Mouse (Mus musculus): ENCODE results near the gene Cyp2c54. TPM values are rescaled to one million over a fixed set of nuclear protein-coding genes. Genes with fewer than 3 reads are reported as not detected.
"Not testable (repeated sequence)": the region's sequence is repeated elsewhere in the genome, so short reads cannot be mapped to it uniquely, and the experiment has no call there.

Cyp2c54 gene
- polyA plus RNA-seq (2015; fragmentation: Nextera tagmentation; extraction: Ambion mirVana), result not detected in 2 replicates

- Histone ChIP-seq H3K4me1 (replicated peaks; ENCODE audit: control insufficient read depth, insufficient read depth, low read length) (no peaks in the 10 kb centered on the region), H3K27me3 (replicated peaks; ENCODE audit: control insufficient read depth, insufficient read depth, low read length) (no peaks in the 10 kb centered on the region), H3K36me3 (ENCODE audit: control insufficient read depth, insufficient read depth) (no peaks in the 10 kb centered on the region), H3K4me2 (replicated peaks; ENCODE audit: low read depth) (no peak within 1 kb of the TSS), H3K27ac (ENCODE audit: low read depth, low read length) (no peak within 1 kb of the TSS), H3K9me3 (ENCODE audit: control insufficient read depth) (no peaks in the 10 kb centered on the region), H3K9ac (ENCODE audit: low read depth, low read length) (no peak within 1 kb of the TSS), H3K4me3 (ENCODE audit: low read depth, low read length) (no peak within 1 kb of the TSS)
- TF ChIP-seq CTCF (IDR thresholded peaks at IDR 0.05; ENCODE audit: low read depth), result no peak
- no peak for ATAC-seq
Observed at GRCm38 (mm10) chr19:40073701-40074100, at the start of gene Cyp2c54. Gene Cyp2c54 (minus strand): TSS chr19:40073827.

DNA sequence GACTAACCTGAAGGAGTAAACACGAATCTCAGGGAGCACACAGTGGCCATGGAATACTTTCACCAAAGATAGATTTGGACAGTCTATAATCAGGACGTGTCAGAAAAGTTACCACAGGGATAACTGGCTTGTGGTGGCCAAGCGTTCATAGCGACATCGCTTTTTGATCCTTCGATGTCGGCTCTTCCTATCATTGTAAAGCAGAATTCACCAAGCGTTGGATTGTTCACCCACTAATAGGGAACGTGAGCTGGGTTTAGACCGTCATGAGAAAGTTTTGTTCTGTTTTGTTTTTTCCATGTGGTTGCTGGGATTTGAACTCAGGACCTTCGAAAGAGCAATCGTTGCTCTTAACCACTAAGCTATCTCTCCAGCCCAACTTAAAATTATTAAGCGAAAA is 46.0 kb upstream of the Cyp2c54 start:
- H3K4me1 ChIP-seq (replicated peaks; ENCODE audit: control insufficient read depth, insufficient read depth, low read length); H3K9ac ChIP-seq (ENCODE audit: low read depth, low read length); H3K4me2 ChIP-seq (replicated peaks; ENCODE audit: low read depth); H3K27ac ChIP-seq (ENCODE audit: low read depth, low read length); ATAC-seq; H3K9me3 ChIP-seq (ENCODE audit: control insufficient read depth); H3K4me3 ChIP-seq (ENCODE audit: low read depth, low read length); H3K36me3 ChIP-seq (ENCODE audit: control insufficient read depth, insufficient read depth); H3K27me3 ChIP-seq (replicated peaks; ENCODE audit: control insufficient read depth, insufficient read depth, low read length): not testable (repeated sequence)
- 82% methylated on average over 13 of the region's 13 CpGs for WGBS

- H3K27me3 ChIP-seq (replicated peaks; ENCODE audit: control insufficient read depth, insufficient read depth, low read length), result no peaks in the 10 kb centered on the region
- H3K27ac ChIP-seq (ENCODE audit: low read depth, low read length), result no peak overlapping the region
- no peak overlapping the region for H3K4me3 ChIP-seq (ENCODE audit: low read depth, low read length)
- ATAC-seq, result no peak
- no peak for TF ChIP-seq CTCF (IDR thresholded peaks at IDR 0.05; ENCODE audit: low read depth)
- no peaks in the 10 kb centered on the region for H3K4me1 ChIP-seq (replicated peaks; ENCODE audit: control insufficient read depth, insufficient read depth, low read length)
- H3K36me3 ChIP-seq (ENCODE audit: control insufficient read depth, insufficient read depth), result no peaks in the 10 kb centered on the region
- no peak overlapping the region for H3K4me2 ChIP-seq (replicated peaks; ENCODE audit: low read depth)
- no peaks in the 10 kb centered on the region for H3K9me3 ChIP-seq (ENCODE audit: control insufficient read depth)
- WGBS, result 77% methylated on average over 3 of the region's 3 CpGs
- no peak overlapping the region for H3K9ac ChIP-seq (ENCODE audit: low read depth, low read length)
Observed at GRCm38 (mm10) chr19:40091111-40091510, 17.5 kb upstream of the Cyp2c54 start.

GRCm38 (mm10) chr19:40089421-40089820 is 15.8 kb upstream of the Cyp2c54 start, which contains the start of gene Cyp2c50:
Gene Cyp2c50 (plus strand): TSS chr19:40089688.
- H3K27ac ChIP-seq (ENCODE audit: low read depth, low read length); H3K9ac ChIP-seq (ENCODE audit: low read depth, low read length); H3K4me1 ChIP-seq (replicated peaks; ENCODE audit: control insufficient read depth, insufficient read depth, low read length); H3K27me3 ChIP-seq (replicated peaks; ENCODE audit: control insufficient read depth, insufficient read depth, low read length); H3K36me3 ChIP-seq (ENCODE audit: control insufficient read depth, insufficient read depth); ATAC-seq; H3K4me2 ChIP-seq (replicated peaks; ENCODE audit: low read depth); H3K9me3 ChIP-seq (ENCODE audit: control insufficient read depth); H3K4me3 ChIP-seq (ENCODE audit: low read depth, low read length): not testable (repeated sequence)
- 100% methylated on average over 1 of the region's 1 CpGs for WGBS

GRCm38 (mm10) chr19:40088381-40088780 is 14.8 kb upstream of the Cyp2c54 start:
- no peaks in the 10 kb centered on the region for H3K4me1 ChIP-seq (replicated peaks; ENCODE audit: control insufficient read depth, insufficient read depth, low read length)
- H3K9ac ChIP-seq (ENCODE audit: low read depth, low read length), result no peak overlapping the region
- H3K4me2 ChIP-seq (replicated peaks; ENCODE audit: low read depth), result no peak overlapping the region
- no peaks in the 10 kb centered on the region for H3K36me3 ChIP-seq (ENCODE audit: control insufficient read depth, insufficient read depth)
- H3K27me3 ChIP-seq (replicated peaks; ENCODE audit: control insufficient read depth, insufficient read depth, low read length), result no peaks in the 10 kb centered on the region
- no peak overlapping the region for H3K27ac ChIP-seq (ENCODE audit: low read depth, low read length)
- H3K4me3 ChIP-seq (ENCODE audit: low read depth, low read length), result no peak overlapping the region
- TF ChIP-seq CTCF (IDR thresholded peaks at IDR 0.05; ENCODE audit: low read depth), result no peak
- WGBS, result 72% methylated on average over 1 of the region's 1 CpGs
- no peak for ATAC-seq
- H3K9me3 ChIP-seq (ENCODE audit: control insufficient read depth), result no peaks in the 10 kb centered on the region

DNA sequence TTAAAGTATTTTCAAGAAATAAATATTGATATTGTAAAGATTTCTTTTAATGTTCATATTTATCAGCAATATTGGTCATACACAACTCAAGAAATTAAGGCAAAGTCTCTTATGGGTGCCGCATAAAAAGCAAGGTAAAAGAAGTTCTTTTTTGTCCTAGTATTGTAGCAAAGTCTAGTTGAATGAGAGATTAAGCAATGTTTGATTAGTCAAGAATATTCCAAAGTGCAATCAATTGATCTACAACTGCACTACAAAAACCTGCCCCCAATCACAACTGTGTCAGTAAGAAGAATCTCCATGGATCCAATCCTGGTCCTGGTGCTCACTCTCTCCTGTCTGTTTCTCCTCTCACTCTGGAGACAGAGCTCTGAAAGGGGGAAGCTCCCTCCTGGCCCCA is 81.5 kb downstream of the Cyp2c54 start, which contains the start of gene Cyp2c37:
Gene Cyp2c37, plus strand, starts transcription at position 285 of the 400 bp plus-strand sequence.
- WGBS, result 95% methylated on average over 1 of the region's 1 CpGs
- ATAC-seq, result not testable (repeated sequence)

GRCm38 (mm10) chr19:39989471-39989870 is 84.2 kb downstream of the Cyp2c54 start:
- Histone ChIP-seq H3K9me3 (ENCODE audit: control insufficient read depth) (no peaks in the 10 kb centered on the region), H3K4me1 (replicated peaks; ENCODE audit: control insufficient read depth, insufficient read depth, low read length) (no peaks in the 10 kb centered on the region), H3K9ac (ENCODE audit: low read depth, low read length) (no peak overlapping the region), H3K36me3 (ENCODE audit: control insufficient read depth, insufficient read depth) (no peaks in the 10 kb centered on the region), H3K27ac (ENCODE audit: low read depth, low read length) (no peak overlapping the region), H3K4me3 (ENCODE audit: low read depth, low read length) (no peak overlapping the region), H3K4me2 (replicated peaks; ENCODE audit: low read depth) (no peak overlapping the region), H3K27me3 (replicated peaks; ENCODE audit: control insufficient read depth, insufficient read depth, low read length) (no peaks in the 10 kb centered on the region)
- no peak for TF ChIP-seq CTCF (IDR thresholded peaks at IDR 0.05; ENCODE audit: low read depth)
- no peak for ATAC-seq
- 66% methylated on average over 2 of the region's 2 CpGs for WGBS

More for the DNA sequence above, 81.5 kb downstream of the Cyp2c54 start, which contains the start of gene Cyp2c37:
- H3K4me2 ChIP-seq (replicated peaks; ENCODE audit: low read depth); H3K9ac ChIP-seq (ENCODE audit: low read depth, low read length); H3K4me1 ChIP-seq (replicated peaks; ENCODE audit: control insufficient read depth, insufficient read depth, low read length); H3K9me3 ChIP-seq (ENCODE audit: control insufficient read depth); H3K36me3 ChIP-seq (ENCODE audit: control insufficient read depth, insufficient read depth); H3K4me3 ChIP-seq (ENCODE audit: low read depth, low read length); H3K27me3 ChIP-seq (replicated peaks; ENCODE audit: control insufficient read depth, insufficient read depth, low read length); H3K27ac ChIP-seq (ENCODE audit: low read depth, low read length): not testable (repeated sequence)

Other genes with a start within 250 kb of the Cyp2c54 start
- not detected in 2 replicates for gene Cyp2c69, start 187.0 kb downstream of the Cyp2c54 start, polyA plus RNA-seq (2015; fragmentation: Nextera tagmentation; extraction: Ambion mirVana)
- not detected in 2 replicates for gene Cyp2c37, start 81.4 kb downstream of the Cyp2c54 start, polyA plus RNA-seq (2015; fragmentation: Nextera tagmentation; extraction: Ambion mirVana)
- not detected in 2 replicates for gene Cyp2c50, start 15.9 kb upstream of the Cyp2c54 start, polyA plus RNA-seq (2015; fragmentation: Nextera tagmentation; extraction: Ambion mirVana)
- 1.3 and 2.5 TPM in 2 replicates for gene Cyp2c70, start 113.5 kb upstream of the Cyp2c54 start, polyA plus RNA-seq (2015; fragmentation: Nextera tagmentation; extraction: Ambion mirVana)
- 167 and 175 TPM in 2 replicates for gene Pdlim1, start 198.0 kb upstream of the Cyp2c54 start, polyA plus RNA-seq (2015; fragmentation: Nextera tagmentation; extraction: Ambion mirVana)

Measured in intestine, postnatal 0 days (tissue).